Mouse (Mus musculus) embryonic facial prominence, embryonic 13.5 days (tissue): ENCODE measurements around the gene Gm20671. TPM values are rescaled to one million over a fixed set of nuclear protein-coding genes. Genes with fewer than 3 reads are reported as not detected.
"Not testable (repeated sequence)": the region's sequence is repeated elsewhere in the genome, so short reads cannot be mapped to it uniquely, and the experiment has no call there.

Experiments
- ATAC-seq: fragments of 200-750 bp; cut with Nextera tagmentation; 2 replicates; pipeline ENCODE4 v1.8.0; 2017; ENCODE audit warnings: low read depth; ENCODE audit not compliant: insufficient number of reproducible peaks, insufficient read depth, low FRiP score, low TSS enrichment
- H3K27ac ChIP-seq: fragments of 300-500 bp; sonication (generic); 2 replicates; pipeline ENCODE4 v1.5.1; 2015; ENCODE audit warnings: moderate library complexity, mild to moderate bottlenecking, inconsistent platforms
- H3K27me3 ChIP-seq: fragments of 300-500 bp; sonication (generic); 2 replicates; pipeline ENCODE4 v1.6.1; 2015; ENCODE audit warnings: mild to moderate bottlenecking, inconsistent platforms
- H3K36me3 ChIP-seq: fragments of 300-500 bp; sonication (generic); 2 replicates; pipeline ENCODE4 v1.6.1; 2015; ENCODE audit warnings: mild to moderate bottlenecking, inconsistent platforms
- H3K4me1 ChIP-seq: fragments of 300-500 bp; sonication (generic); 2 replicates; pipeline ENCODE4 v1.6.1; 2015; ENCODE audit warnings: inconsistent platforms
- H3K4me2 ChIP-seq: fragments of 300-500 bp; sonication (generic); 2 replicates; pipeline ENCODE4 v1.6.1; 2015; ENCODE audit warnings: moderate library complexity, mild to moderate bottlenecking, inconsistent platforms
- H3K4me3 ChIP-seq: fragments of 300-500 bp; sonication (generic); 2 replicates; pipeline ENCODE4 v1.5.1; 2015; ENCODE audit warnings: mild to moderate bottlenecking, inconsistent platforms
- H3K9ac ChIP-seq: fragments of 300-500 bp; sonication (generic); 2 replicates; pipeline ENCODE4 v1.6.1; 2015; ENCODE audit warnings: mild to moderate bottlenecking, inconsistent platforms
- H3K9me3 ChIP-seq: fragments of 300-500 bp; sonication (generic); 2 replicates; pipeline ENCODE4 v1.6.1; 2016; ENCODE audit warnings: inconsistent platforms
- WGBS: fragments of 180-500 bp; shearing (Covaris S2); methylation state at CpG from one replicate; pipeline ENCODE4 v1.1.7; 2015; ENCODE audit warnings: mixed read lengths; 5-methylcytosine and 5-hydroxymethylcytosine counted together
- polyA plus RNA-seq: library from polyadenylated mRNA; unstranded; fragments of >200 nt; fragmentation: Nextera tagmentation; extraction: Ambion mirVana; gene quantifications from 2 replicates; pipeline ENCODE4 v1.2.1, GENCODE M21; 2015

The Gm20671 gene
- polyA plus RNA-seq, 1 experiment from 2014 or later = not detected

GRCm38 (mm10) chr5:32784726-32785125 is 42.2 kb downstream of the Gm20671 start:
- Histone ChIP-seq H3K9me3 (no peaks in the 10 kb centered on the region), H3K9ac (peak overlapping the region; percentile 76), H3K4me1 (peaks cover 8% of the 10 kb centered on the region), H3K27ac (no peak overlapping the region), H3K27me3 (no peaks in the 10 kb centered on the region), H3K4me2 (peak overlapping the region; percentile 69), H3K4me3 (peak overlapping the region; percentile 86), H3K36me3 (peaks cover 8% of the 10 kb centered on the region)
- WGBS = 21% methylated on average over 5 of the region's 5 CpGs
- no peak for ATAC-seq

GRCm38 (mm10) chr5:32781596-32781995 is 45.3 kb downstream of the Gm20671 start:
- no peak for ATAC-seq
- H3K27me3 ChIP-seq = no peaks in the 10 kb centered on the region
- H3K4me3 ChIP-seq = no peak overlapping the region
- no peak overlapping the region for H3K9ac ChIP-seq
- no peaks in the 10 kb centered on the region for H3K9me3 ChIP-seq
- H3K4me2 ChIP-seq = no peak overlapping the region
- peaks cover 8% of the 10 kb centered on the region for H3K4me1 ChIP-seq
- 92% methylated on average over 5 of the region's 5 CpGs for WGBS
- H3K27ac ChIP-seq = no peak overlapping the region
- no peaks in the 10 kb centered on the region for H3K36me3 ChIP-seq

- H3K4me1 ChIP-seq = no peaks in the 10 kb centered on the region
- H3K4me3 ChIP-seq = no peak overlapping the region
- no peaks in the 10 kb centered on the region for H3K9me3 ChIP-seq
- H3K27me3 ChIP-seq = no peaks in the 10 kb centered on the region
- WGBS = 93% methylated on average over 3 of the region's 3 CpGs
- no peak overlapping the region for H3K27ac ChIP-seq
- H3K9ac ChIP-seq = no peak overlapping the region
- ATAC-seq = no peak
- peaks cover 11% of the 10 kb centered on the region for H3K36me3 ChIP-seq
- no peak overlapping the region for H3K4me2 ChIP-seq
Measured at GRCm38 (mm10) chr5:32778168-32778567, 48.7 kb downstream of the Gm20671 start.

- H3K4me1 ChIP-seq = no peaks in the 10 kb centered on the region
Measured at GRCm38 (mm10) chr5:32772361-32772760, 54.5 kb downstream of the Gm20671 start.

GRCm38 (mm10) chr5:32767636-32768373 is 59.1 kb downstream of the Gm20671 start:
- H3K4me3 ChIP-seq = no peak overlapping the region
- no peak overlapping the region for H3K27ac ChIP-seq
- ATAC-seq = no peak
- H3K27me3 ChIP-seq = no peaks in the 10 kb centered on the region
- H3K9ac ChIP-seq = no peak overlapping the region
- 91% methylated on average over 4 of the region's 4 CpGs for WGBS
- no peaks in the 10 kb centered on the region for H3K4me1 ChIP-seq
- H3K36me3 ChIP-seq = peaks cover 25% of the 10 kb centered on the region
- H3K4me2 ChIP-seq = no peak overlapping the region
- H3K9me3 ChIP-seq = no peaks in the 10 kb centered on the region

More at GRCm38 (mm10) chr5:32772361-32772760, 54.5 kb downstream of the Gm20671 start:
- Histone ChIP-seq H3K9me3 (no peaks in the 10 kb centered on the region), H3K9ac (no peak overlapping the region), H3K27ac (no peak overlapping the region), H3K4me3 (no peak overlapping the region), H3K27me3 (no peaks in the 10 kb centered on the region), H3K4me2 (no peak overlapping the region), H3K36me3 (peaks cover 19% of the 10 kb centered on the region)
- WGBS = 81% methylated on average over 2 of the region's 2 CpGs
- no peak for ATAC-seq

GRCm38 (mm10) chr5:32767004-32767403 is 59.9 kb downstream of the Gm20671 start:
- Histone ChIP-seq H3K4me2 (no peak overlapping the region), H3K4me3 (no peak overlapping the region), H3K9ac (no peak overlapping the region), H3K27ac (no peak overlapping the region), H3K27me3 (no peaks in the 10 kb centered on the region), H3K36me3 (peaks cover 28% of the 10 kb centered on the region), H3K9me3 (no peaks in the 10 kb centered on the region), H3K4me1 (no peaks in the 10 kb centered on the region)
- no peak for ATAC-seq
- WGBS = 78% methylated on average over 3 of the region's 3 CpGs

GRCm38 (mm10) chr5:32761566-32762140 is 65.3 kb downstream of the Gm20671 start:
- Histone ChIP-seq H3K27me3 (no peaks in the 10 kb centered on the region), H3K27ac (no peak overlapping the region), H3K4me3 (no peak overlapping the region), H3K9me3 (no peaks in the 10 kb centered on the region), H3K36me3 (peaks cover 42% of the 10 kb centered on the region), H3K9ac (no peak overlapping the region), H3K4me2 (no peak overlapping the region), H3K4me1 (no peaks in the 10 kb centered on the region)
- WGBS = 84% methylated on average over 5 of the region's 5 CpGs
- ATAC-seq = no peak

- H3K9ac ChIP-seq = no peak overlapping the region
- no peaks in the 10 kb centered on the region for H3K27me3 ChIP-seq
- no peak overlapping the region for H3K27ac ChIP-seq
- WGBS = 93% methylated on average over 3 of the region's 3 CpGs
- no peaks in the 10 kb centered on the region for H3K9me3 ChIP-seq
- H3K4me1 ChIP-seq = no peaks in the 10 kb centered on the region
- H3K36me3 ChIP-seq = peaks cover 42% of the 10 kb centered on the region
- no peak overlapping the region for H3K4me3 ChIP-seq
- no peak for ATAC-seq
- H3K4me2 ChIP-seq = no peak overlapping the region
Measured at GRCm38 (mm10) chr5:32760787-32761186, 66.1 kb downstream of the Gm20671 start.

- not testable (repeated sequence) for H3K4me1 ChIP-seq, H3K4me2 ChIP-seq, H3K27me3 ChIP-seq, H3K9ac ChIP-seq, H3K27ac ChIP-seq, ATAC-seq, H3K4me3 ChIP-seq, H3K9me3 ChIP-seq
- WGBS = 95% methylated on average over 18 of the region's 18 CpGs
- peaks cover 42% of the 10 kb centered on the region for H3K36me3 ChIP-seq
Measured at GRCm38 (mm10) chr5:32760352-32760751, 66.6 kb downstream of the Gm20671 start.

- no peak overlapping the region for H3K9ac ChIP-seq
- 85% methylated on average over 2 of the region's 2 CpGs for WGBS
- H3K27ac ChIP-seq = no peak overlapping the region
- no peaks in the 10 kb centered on the region for H3K27me3 ChIP-seq
- no peak for ATAC-seq
- no peak overlapping the region for H3K4me2 ChIP-seq
- H3K4me1 ChIP-seq = no peaks in the 10 kb centered on the region
- H3K4me3 ChIP-seq = no peak overlapping the region
- H3K36me3 ChIP-seq = peaks cover 41% of the 10 kb centered on the region
- H3K9me3 ChIP-seq = no peaks in the 10 kb centered on the region
Measured at GRCm38 (mm10) chr5:32759662-32760061, 67.2 kb downstream of the Gm20671 start.

GRCm38 (mm10) chr5:32756141-32756540 is 70.8 kb downstream of the Gm20671 start:
- ATAC-seq = no peak
- no peak overlapping the region for H3K9ac ChIP-seq
- H3K4me1 ChIP-seq = 0 out of 2 replicates have a peak, but pooled peaks cover 6% of the 10 kb centered on the region
- WGBS = 94% methylated on average over 8 of the region's 8 CpGs
- peaks cover 7% of the 10 kb centered on the region; the same call in 1 of the 2 replicates for H3K36me3 ChIP-seq
- H3K4me2 ChIP-seq = no peak overlapping the region
- H3K27ac ChIP-seq = no peak overlapping the region
- no peaks in the 10 kb centered on the region for H3K27me3 ChIP-seq
- H3K9me3 ChIP-seq = no peaks in the 10 kb centered on the region
- H3K4me3 ChIP-seq = no peak overlapping the region

- no peaks in the 10 kb centered on the region for H3K36me3 ChIP-seq
- 0 out of 2 replicates have a peak, but pooled peaks cover 6% of the 10 kb centered on the region for H3K4me1 ChIP-seq
- H3K4me2 ChIP-seq = no peak overlapping the region
- 54% methylated on average over 2 of the region's 2 CpGs for WGBS
- no peak for ATAC-seq
- no peaks in the 10 kb centered on the region for H3K27me3 ChIP-seq
- no peak overlapping the region for H3K9ac ChIP-seq
- no peak overlapping the region for H3K27ac ChIP-seq
- no peaks in the 10 kb centered on the region for H3K9me3 ChIP-seq
- H3K4me3 ChIP-seq = no peak overlapping the region
Measured at GRCm38 (mm10) chr5:32751736-32752135, 75.2 kb downstream of the Gm20671 start.
